Mouse (Mus musculus) ES-Bruce4 (cell line): ENCODE results near the gene Ncl.

ENCODE experiments used
- CTCF ChIP-seq: IDR thresholded peaks from one replicate; pipeline ENCODE4 v1.8.1; 2011; ENCODE audit warnings: low read depth, low read length
- POLR2A ChIP-seq: IDR thresholded peaks from one replicate; pipeline ENCODE4 v1.8.1; 2011; ENCODE audit warnings: low read length; ENCODE audit not compliant: insufficient read depth

DNA sequence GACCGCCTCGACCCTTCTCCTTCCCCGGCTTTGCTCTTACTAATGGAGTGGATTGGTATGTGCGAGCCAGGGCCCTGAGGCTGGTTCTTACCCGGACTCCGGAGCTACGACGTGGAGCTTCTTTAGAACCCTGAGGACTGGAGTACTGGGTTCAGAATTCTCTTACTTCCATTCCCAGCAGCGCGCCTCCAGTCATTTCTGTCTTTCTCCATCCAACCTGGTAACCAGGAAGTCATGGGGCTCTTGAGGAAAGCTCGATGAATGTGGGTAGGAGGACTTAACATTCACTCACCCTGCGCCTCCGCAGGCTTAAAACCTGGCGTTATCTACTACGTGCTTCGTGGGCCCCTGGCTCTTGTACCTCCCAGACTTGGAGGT lies 55.3 kb downstream of the Ncl start:
- TF ChIP-seq CTCF (no peak), POLR2A (no peak)
